Mouse (Mus musculus) skeletal muscle tissue, postnatal 0 days (tissue): ENCODE measurements around the gene Plac9a. TPM values are rescaled to one million over a fixed set of nuclear protein-coding genes. Genes with fewer than 3 reads are reported as not detected.

Experiments used
- polyA plus RNA-seq: library from polyadenylated mRNA; unstranded; fragments of >200 nt; fragmentation: Nextera tagmentation; extraction: Ambion mirVana; gene quantifications from 2 replicates; pipeline ENCODE4 v1.2.1, GENCODE M21; 2015

Plac9a gene
- 2.8 and 3.4 TPM in 2 replicates for polyA plus RNA-seq

DNA sequence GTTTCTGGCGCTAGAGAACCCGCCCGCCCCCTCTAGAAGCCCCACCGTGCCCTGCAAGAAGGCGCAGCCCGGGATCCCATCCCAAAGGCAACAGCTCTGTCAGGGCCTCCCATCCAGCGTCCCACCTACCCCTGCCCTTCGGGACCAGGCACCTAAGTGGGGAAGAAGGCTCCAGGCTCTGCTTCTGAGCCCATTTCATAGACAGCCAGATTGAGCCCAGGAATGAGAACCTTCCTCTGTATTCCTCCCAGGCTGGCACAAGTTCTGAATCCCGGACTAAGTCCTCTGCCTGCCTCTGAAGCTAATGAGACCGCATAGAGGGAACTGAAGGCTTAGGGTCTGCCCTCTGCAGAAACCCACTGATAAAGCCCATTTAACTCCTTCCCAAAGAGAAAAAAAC is at the start of gene Plac9a:
TSS of gene Plac9a (minus strand) at position 101 of the 400 bp plus-strand sequence.

DNA sequence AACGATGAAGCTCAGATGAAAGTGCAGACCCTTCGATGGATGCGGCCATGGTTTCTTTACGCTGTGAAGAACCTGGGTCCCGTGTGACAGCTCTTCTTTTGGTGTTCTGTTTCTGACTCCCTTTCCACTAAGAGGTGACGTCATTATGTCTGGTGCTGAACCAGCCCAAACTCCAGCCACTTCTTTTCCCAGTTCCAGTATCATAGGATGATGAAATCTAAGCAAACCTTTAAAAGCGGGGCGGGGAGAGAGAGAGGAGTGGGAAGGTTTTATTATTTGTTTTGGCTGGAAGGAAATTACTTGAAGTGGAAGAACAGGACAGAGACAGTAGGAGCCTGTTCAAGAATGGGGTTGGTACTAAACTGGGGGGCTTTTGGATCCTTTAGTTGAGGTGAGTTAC is 35.1 kb upstream of the Plac9a start, which contains the start of gene Cphx1:
TSS of gene Cphx1 (plus strand) at position 301 of the 400 bp plus-strand sequence.

DNA sequence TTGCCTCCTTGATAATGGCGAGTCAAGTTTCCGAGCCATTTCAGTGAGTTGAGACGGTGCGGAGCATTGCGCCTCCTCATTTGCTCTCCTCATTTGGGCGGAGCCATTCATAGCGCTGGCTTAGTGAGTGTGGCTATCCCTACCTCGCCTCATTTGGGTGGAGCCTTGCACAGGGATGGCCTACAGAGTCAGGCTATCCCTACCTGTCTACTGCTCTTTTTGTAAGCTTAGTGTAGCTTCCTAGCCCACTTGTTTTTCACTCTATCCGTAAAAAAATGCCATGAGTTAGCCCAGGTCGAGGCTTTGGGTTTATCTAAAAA is 24.6 kb upstream of the Plac9a start, which contains the start of gene Tmem254a:
TSS of gene Tmem254a (minus strand) at position 111 of the 320 bp plus-strand sequence.

DNA sequence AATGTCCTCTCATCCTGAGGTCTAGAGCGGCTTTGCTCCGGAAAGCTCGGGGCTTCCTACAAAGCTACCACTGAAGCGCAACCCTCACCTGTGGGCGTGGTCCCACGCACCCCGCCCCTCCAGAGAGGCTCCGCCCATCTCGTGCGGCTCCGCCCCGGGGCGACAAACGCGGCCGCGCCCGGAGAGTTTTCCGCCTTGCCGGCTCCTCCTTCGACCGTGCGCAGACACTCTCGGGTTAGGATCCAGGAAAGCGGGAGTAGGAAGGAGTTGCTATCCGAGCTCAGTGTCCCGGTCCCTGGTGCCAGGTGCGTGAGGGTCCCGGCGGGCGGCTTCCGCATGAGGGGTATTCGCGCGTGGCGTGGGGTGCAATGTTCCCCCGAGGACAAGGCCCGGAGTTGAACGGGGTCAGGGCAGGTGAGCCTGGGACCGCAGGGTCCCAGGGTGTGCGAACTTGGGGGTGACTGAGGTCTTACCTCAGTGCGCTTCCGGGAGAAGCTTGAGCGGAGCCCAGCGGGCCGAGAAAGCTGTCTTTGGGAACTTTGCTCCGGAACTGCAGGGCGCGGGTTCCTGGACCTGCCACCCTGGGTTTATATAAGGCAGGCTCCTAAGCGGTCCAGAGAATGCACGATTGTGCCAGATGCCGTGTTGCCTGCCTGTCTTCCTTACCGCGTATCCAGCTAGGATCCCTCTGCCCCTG is 60.8 kb downstream of the Plac9a start, which contains the start of gene Anxa11:
TSS of gene Anxa11 (plus strand) at position 166 of the 697 bp plus-strand sequence.

Other genes with a start within 250 kb of the Plac9a start
- gene Ppif, start 208.9 kb downstream of the Plac9a start, polyA plus RNA-seq = 45.7 and 50.9 TPM in 2 replicates
- 33.4 and 36.6 TPM in 2 replicates for gene Zcchc24, start 134.1 kb downstream of the Plac9a start, polyA plus RNA-seq
- gene Anxa11, start 60.9 kb downstream of the Plac9a start, polyA plus RNA-seq = 85.0 and 87.0 TPM in 2 replicates
- gene Tmem254a, start 24.6 kb upstream of the Plac9a start, polyA plus RNA-seq = 1.3 and 1.6 TPM in 2 replicates
- 0.15 TPM in 1 of 2 replicates, not detected in the other for gene Cphx1, start 35.2 kb upstream of the Plac9a start, polyA plus RNA-seq
- gene Duxbl1, start 75.5 kb upstream of the Plac9a start, polyA plus RNA-seq = 0.69 and 1.1 TPM in 2 replicates
- gene Gm9780, start 139.6 kb upstream of the Plac9a start, polyA plus RNA-seq = 85.2 and 92.5 TPM in 2 replicates
- 20.6 and 23.9 TPM in 2 replicates for gene Tmem254c, start 164.3 kb upstream of the Plac9a start, polyA plus RNA-seq
- gene Cphx2, start 178.4 kb upstream of the Plac9a start, polyA plus RNA-seq = not detected in 2 replicates
- gene Cphx3, start 179.2 kb upstream of the Plac9a start, polyA plus RNA-seq = not detected in 2 replicates
- gene Duxbl2, start 215.2 kb upstream of the Plac9a start, polyA plus RNA-seq = 0.94 TPM in 1 of 2 replicates, not detected in the other